Mouse (Mus musculus) stomach, postnatal 0 days (tissue): ENCODE data around the gene Umod.

ENCODE experiments used
- CTCF ChIP-seq: IDR thresholded peaks from 2 replicates; pipeline ENCODE4 v1.5.1; 2016; ENCODE audit warnings: antibody characterized with exemption, low read depth, mild to moderate bottlenecking, moderate library complexity
- EP300 ChIP-seq: optimal IDR thresholded peaks from 2 replicates; pipeline ENCODE3; 2016; ENCODE audit warnings: antibody characterized with exemption

DNA sequence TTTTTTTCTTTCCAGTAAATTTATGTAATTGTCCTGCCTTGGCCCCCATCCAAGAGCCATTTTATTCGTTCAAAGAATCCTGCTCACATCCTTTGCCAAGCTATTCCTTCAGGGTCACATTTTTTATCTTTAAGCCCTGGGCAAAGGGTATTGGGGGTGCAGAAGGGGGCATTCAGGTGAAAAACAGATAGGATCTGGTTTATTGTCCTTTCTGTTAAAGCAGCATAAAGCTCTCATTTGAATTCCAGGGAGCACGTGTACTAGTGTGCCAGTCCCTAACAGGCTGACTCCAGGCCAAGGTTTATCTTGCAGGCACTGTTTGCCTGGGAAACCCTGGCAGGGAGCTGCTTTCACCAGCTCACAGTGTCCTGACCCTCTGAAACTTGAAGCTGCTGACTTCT is 46.8 kb upstream of the Umod start:
- TF ChIP-seq CTCF (no peak), EP300 (no peak)
